ENCODE assay signal across 21 mouse cellular contexts in the genomic region with DNA sequence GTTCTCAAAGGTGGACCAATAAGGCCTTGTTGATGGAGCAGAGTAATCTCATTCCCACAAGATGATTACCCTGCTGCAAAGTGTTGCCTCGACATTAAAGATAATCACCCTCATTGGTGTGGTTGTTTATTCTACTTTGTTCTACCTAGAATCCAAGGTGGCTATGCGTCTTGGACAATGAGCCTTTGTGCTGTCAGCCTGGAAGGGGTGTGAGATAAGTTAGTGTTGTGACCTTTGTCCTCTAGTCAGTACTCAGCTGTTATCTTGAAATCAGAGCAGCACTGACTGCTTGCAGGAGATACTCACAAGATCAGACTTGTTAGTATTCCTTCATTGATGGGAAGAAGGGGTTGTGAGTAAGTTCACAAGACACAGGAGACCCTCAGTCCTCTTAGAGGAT.
"Had no signal": no experiment of that assay in that cellular context is flagged by ENCODE, and none has a peak within 500 bp of the region (broad histone marks: within the 10 kb centered on the region; RNA-seq: fewer than 3 reads in every experiment).

No protein-coding gene starts in this region.

- H3K27ac ChIP-seq: hindbrain, embryonic 15.5 days; layer of hippocampus, adult 2 months; left cerebral cortex, adult 2 months; limb, embryonic 13.5 days; liver, embryonic 13.5 days; macrophage; midbrain, embryonic 10.5 days; midbrain, embryonic 13.5 days; stomach, postnatal 0 days had no signal

- H3K4me2 ChIP-seq: hindbrain, embryonic 15.5 days; limb, embryonic 13.5 days; liver, embryonic 13.5 days; lung, embryonic 14.5 days; midbrain, embryonic 13.5 days had no signal

- DNase-seq: kidney, adult 18-20 months; kidney, postnatal 10 days; kidney, postnatal 4 days; layer of hippocampus, adult 9-11 months; layer of hippocampus, postnatal 36 days; liver; liver, embryonic 13.5 days; lung, embryonic 14.5 days; thymus, adult 2 months; thymus, postnatal 25 days had no signal

- ATAC-seq: lung, postnatal 0 days; midbrain, embryonic 13.5 days; midbrain, embryonic 16.5 days had no signal

- H3K9me3 ChIP-seq: hindbrain, embryonic 15.5 days; limb, embryonic 13.5 days; liver, embryonic 13.5 days; megakaryocyte, embryonic 14.5 days; midbrain, embryonic 10.5 days; midbrain, embryonic 13.5 days had no signal

- H3K9ac ChIP-seq: hindbrain, embryonic 15.5 days; limb, embryonic 13.5 days; liver, embryonic 13.5 days; lung, embryonic 14.5 days; midbrain, embryonic 13.5 days had no signal

- H3K4me3 ChIP-seq: hindbrain, embryonic 15.5 days; layer of hippocampus, adult 2 months; left cerebral cortex, adult 2 months; limb, embryonic 13.5 days; liver, embryonic 13.5 days; megakaryocyte, embryonic 14.5 days; midbrain, embryonic 10.5 days; midbrain, embryonic 13.5 days had no signal

- H3K27me3 ChIP-seq: hindbrain, embryonic 15.5 days; limb, embryonic 13.5 days; liver, embryonic 13.5 days; megakaryocyte, embryonic 14.5 days; midbrain, embryonic 13.5 days had no signal

- H3K4me1 ChIP-seq: hindbrain, embryonic 15.5 days; liver, embryonic 13.5 days; megakaryocyte, embryonic 14.5 days; midbrain, embryonic 10.5 days; midbrain, embryonic 13.5 days had no signal

- H3K36me3 ChIP-seq: hindbrain, embryonic 15.5 days; limb, embryonic 13.5 days; liver, embryonic 13.5 days; midbrain, embryonic 10.5 days; midbrain, embryonic 13.5 days had no signal
